Mouse (Mus musculus): ENCODE measurements around the gene Pparg.
A peak's percentile ranks its signal among the peaks of the same experiment; 100 is the strongest.

The Pparg gene

DNA sequence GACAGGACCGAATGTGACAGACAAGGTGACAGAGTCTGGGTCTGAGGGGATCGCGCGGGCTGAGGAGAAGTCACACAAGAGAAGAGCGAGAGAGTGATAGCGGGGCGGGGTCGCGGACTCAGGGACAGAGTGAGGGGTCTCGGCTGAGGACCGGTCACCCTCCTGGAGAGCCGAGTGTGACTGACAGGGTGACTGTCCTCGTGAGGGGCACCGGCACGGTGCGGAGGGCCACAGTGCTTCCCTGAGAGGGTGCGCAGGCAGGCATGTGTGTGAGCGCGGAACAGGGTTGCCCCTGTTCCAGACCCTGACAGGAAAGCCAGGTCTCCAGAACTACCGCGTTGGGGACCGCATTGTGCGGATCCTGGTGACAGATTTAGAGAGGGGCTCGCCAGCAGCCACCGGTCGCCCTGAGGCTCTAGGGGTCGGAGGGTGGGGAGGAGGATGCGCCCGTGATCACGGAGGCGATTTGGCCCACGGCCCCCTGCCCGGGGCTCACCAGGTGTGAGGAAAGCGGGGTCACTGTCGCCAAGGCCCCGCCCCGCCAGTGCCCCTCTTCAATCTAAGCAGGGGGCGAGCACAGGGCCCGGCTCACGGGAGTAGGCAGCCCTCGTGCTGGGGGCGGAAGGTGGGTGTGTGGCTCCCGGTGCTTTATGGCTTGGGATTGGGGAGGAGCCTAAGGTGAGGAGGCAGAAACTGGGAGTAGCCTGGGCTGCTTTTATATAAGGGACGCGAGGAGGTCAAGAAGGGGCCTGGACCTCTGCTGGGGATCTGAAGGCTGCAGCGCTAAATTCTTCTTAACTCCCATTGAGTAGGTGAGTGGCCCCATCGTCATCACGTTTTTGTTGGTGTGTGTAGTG is 1.1 kb downstream of the Pparg start:
- peak; percentile 23 for DNase-seq (ENCODE audit: low read depth, low spot score)

- DNase-seq (ENCODE audit: low read depth, low spot score), result no peak
Measured at GRCm38 (mm10) chr6:115366869-115367610, 6.3 kb downstream of the Pparg start.

DNA sequence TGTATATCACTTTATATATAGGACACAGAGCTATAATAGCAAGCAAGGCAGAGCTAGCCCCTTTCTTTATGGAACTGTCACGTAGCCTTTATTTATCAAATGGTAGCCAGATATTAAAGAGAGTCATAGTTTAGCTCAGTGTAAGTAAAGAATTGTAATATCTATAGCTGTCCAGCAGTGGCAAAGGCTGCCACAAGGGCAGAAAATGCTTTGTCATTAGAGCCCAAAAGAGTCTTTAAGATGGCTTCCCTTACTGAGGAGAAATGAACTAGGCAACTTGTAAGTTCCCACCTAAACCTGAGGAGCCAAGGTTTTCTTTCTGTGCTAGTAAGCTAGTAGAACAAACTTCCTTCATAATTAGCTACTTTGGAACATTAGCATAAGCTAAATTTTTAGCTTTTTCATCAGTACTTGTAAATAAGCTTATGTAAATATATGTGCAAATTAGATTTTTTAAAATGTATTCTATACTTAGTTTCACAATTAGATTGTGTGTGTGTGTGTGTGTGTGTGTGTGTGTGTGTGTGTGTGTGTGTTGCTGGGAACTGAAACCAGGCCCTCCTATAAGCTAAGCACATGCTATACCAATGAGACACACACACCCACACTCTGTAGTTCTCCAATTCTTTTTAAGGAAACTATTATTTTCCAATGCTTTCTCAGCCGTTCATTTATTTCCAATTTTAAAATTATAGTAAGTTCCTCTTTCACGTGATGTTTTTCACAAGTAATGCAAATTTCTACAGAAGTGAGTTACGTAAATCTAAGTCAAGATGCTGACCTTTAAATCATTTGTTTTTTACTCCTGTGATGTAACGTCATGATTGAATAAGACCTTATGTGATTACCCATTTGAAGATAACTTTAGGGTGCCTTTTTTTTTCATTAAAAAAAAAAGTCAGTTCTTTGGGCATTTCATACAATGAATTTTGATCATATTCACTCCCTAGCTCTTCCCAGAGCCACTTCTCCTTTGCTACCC is 14.4 kb downstream of the Pparg start:
- no peak for DNase-seq (ENCODE audit: low read depth, low spot score)

GRCm38 (mm10) chr6:115380596-115380995 is 19.8 kb downstream of the Pparg start:
- DNase-seq (ENCODE audit: low read depth, low spot score), result no peak

DNA sequence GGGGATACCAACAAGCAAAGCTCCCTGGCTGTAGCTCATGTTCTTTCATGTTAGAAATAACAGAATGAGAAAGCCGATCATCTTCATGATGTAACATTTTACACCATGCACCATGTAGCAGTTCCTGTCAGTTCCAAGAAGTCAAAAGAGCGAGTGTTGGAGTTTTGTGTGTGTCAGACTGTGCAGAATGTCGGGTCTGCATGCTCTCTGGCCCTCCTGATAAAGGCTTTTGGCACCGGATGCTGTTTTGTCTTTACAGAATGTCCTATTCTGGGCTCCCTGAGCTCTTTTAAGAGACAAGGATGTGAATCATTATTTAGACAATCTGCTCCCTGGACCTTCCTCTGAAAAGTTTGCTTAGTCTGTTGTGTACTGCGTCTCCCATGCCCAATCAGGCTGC is 22.0 kb downstream of the Pparg start:
- DNase-seq (ENCODE audit: low read depth, low spot score), result no peak

- no peak for DNase-seq (ENCODE audit: low read depth, low spot score)
Measured at GRCm38 (mm10) chr6:115389945-115390540, 29.3 kb downstream of the Pparg start.

GRCm38 (mm10) chr6:115396911-115397310 is 36.2 kb downstream of the Pparg start:
- no peak for DNase-seq (ENCODE audit: low read depth, low spot score)

GRCm38 (mm10) chr6:115404354-115404753 is 43.6 kb downstream of the Pparg start:
- DNase-seq (ENCODE audit: low read depth, low spot score), result no peak

DNA sequence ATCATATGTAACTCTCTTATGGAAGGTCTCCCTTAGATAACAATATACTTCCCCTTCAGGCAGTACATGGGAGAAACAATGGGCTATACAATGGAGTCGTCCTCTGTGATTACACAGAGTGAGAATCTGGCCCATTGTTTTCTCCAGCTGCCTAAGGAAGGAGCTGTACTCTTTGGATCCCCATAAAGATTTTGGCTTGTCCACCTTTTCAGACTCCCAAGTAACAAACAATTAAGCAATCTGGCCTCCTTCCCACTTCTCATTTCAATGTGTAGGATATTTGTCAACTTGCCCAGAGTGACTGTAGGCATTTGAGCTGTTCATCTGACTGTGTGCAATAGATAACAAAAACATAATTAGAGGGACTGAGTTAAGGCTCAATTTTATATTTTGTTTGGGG is 50.7 kb downstream of the Pparg start:
- no peak for DNase-seq (ENCODE audit: low read depth, low spot score)

- no peak for DNase-seq (ENCODE audit: low read depth, low spot score)
Measured at GRCm38 (mm10) chr6:115418171-115418570, 57.4 kb downstream of the Pparg start.

GRCm38 (mm10) chr6:115418964-115419363 is 58.2 kb downstream of the Pparg start:
- DNase-seq (ENCODE audit: low read depth, low spot score), result no peak

- DNase-seq (ENCODE audit: low read depth, low spot score), result no peak
Measured at GRCm38 (mm10) chr6:115420963-115421362, 60.2 kb downstream of the Pparg start.

- no peak for DNase-seq (ENCODE audit: low read depth, low spot score)
Measured at GRCm38 (mm10) chr6:115421665-115422064, 60.9 kb downstream of the Pparg start.

- no peak for DNase-seq (ENCODE audit: low read depth, low spot score)
Measured at GRCm38 (mm10) chr6:115424433-115424832, 63.7 kb downstream of the Pparg start.

- DNase-seq (ENCODE audit: low read depth, low spot score), result no peak
Measured at GRCm38 (mm10) chr6:115432726-115433125, 72.0 kb downstream of the Pparg start.

DNA sequence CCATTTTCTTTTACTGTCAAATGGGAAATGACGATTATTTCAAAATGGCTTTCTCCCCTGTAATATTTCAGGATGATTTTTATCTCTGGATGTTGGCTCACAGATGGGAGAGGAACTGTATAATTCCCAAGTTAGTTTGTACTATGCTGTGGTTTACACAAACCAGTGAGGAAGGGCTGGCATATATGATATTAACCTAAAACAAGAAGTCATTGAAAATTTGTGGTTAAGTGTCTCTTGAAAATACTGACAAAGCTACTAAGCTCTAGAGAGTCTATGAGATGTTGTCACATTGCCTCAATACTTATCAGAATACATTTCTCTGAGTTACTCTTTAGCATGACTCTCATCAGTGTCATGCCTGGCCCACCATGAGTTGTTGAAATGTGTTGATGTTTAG is 73.3 kb downstream of the Pparg start:
- no peak for DNase-seq (ENCODE audit: low read depth, low spot score)

DNA sequence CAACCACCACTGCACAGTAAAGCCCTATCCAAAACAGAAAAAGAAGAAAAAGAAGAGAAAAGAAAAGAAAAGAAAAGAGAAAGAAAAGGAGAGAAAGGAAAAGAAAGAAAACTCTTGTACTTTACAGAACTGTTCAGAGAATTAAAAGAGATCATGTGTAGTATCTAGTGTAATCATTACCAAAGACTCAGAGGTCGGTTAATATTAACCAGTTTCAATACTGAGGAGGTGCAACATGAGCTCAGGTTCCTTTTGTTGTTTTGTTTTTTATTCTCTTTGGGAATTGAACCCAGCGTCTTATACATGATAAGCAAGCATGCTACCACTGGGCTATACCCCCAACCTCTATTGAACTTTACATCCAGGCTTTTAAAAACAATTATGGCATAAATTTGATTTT is 74.1 kb downstream of the Pparg start:
- DNase-seq (ENCODE audit: low read depth, low spot score), result no peak

DNA sequence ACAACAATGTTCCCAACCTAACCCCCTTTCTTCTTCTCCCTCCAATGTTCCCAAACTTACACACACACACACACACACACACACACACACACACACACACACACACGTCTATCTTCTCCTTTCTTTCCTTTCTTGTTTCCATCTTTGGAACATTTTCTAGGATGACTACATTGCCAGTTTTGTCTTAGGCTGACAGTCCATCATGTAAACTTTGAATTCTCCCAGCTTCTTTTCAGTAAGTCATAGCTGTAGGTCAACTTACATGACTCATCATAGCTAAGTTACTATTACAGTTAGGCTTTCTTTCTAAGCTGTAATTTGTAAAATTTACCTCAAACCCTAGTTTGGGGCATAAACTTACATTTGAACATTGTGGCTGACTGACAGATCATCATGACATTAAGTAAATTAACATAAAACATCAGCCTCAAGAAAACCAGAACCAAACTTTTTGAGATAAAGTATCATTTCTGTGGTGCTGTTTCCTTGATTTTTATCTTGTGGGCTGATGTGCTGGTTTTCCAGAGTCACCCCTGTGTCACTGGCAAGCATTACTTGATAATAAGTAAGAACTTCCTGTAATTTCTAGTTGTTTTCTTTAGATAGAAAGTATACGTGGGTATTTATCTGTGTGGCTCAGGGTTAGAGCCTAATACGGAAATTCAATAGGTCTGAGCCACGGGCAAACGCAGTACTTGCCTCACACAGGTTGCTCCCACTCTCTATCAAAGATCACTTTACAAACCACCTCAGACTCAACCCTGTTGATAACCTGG is 79.7 kb downstream of the Pparg start:
- DNase-seq (ENCODE audit: low read depth, low spot score), result no peak

GRCm38 (mm10) chr6:115452501-115452900 is 91.8 kb downstream of the Pparg start:
- DNase-seq (ENCODE audit: low read depth, low spot score), result no peak

DNA sequence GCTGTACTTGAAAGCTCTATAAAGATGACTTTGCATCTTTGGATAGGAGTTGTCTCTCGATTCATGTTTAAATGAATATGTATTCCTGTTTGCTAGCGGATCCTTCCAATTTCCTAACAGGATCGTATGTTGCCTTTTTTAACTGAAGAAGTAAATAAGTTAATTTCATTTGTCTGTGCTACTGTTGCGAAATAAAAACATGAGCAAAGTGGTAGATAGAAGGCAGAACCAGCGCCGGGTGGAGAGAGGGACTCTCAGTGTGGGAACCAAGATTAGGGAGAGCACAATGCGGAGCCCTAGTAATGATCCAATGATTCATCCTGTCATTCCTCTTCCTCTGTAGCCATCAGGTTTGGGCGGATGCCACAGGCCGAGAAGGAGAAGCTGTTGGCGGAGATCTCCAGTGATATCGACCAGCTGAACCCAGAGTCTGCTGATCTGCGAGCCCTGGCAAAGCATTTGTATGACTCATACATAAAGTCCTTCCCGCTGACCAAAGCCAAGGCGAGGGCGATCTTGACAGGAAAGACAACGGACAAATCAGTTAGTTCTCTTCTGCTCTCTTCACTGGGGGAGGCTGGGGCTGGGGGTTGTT is 102.1 kb downstream of the Pparg start:
- no peak for DNase-seq (ENCODE audit: low read depth, low spot score)
